Mouse (Mus musculus) neural tube, embryonic 11.5 days (tissue): ENCODE results near the gene Cdh23. TPM values are rescaled to one million over a fixed set of nuclear protein-coding genes. Genes with fewer than 3 reads are reported as not detected.
A peak's percentile ranks its signal among the peaks of the same experiment; 100 is the strongest.

Experiments used
- ATAC-seq: fragments of 200-750 bp; cut with Nextera tagmentation; 2 replicates; pipeline ENCODE4 v1.8.0; 2017; ENCODE audit warnings: moderate number of reproducible peaks, mild to moderate bottlenecking, moderate TSS enrichment, moderate library complexity; ENCODE audit not compliant: insufficient read depth, low FRiP score, low TSS enrichment
- DNase-seq: peaks from one replicate; pipeline ENCODE4 v3.0.0-alpha.2; 2015; ENCODE audit warnings: low spot score
- H3K27ac ChIP-seq: fragments of 300-500 bp; sonication (generic); 2 replicates; pipeline ENCODE4 v1.5.1; 2014; ENCODE audit warnings: low read depth, mild to moderate bottlenecking, low read length
- H3K27me3 ChIP-seq: fragments of 300-500 bp; sonication (generic); 2 replicates; pipeline ENCODE4 v1.6.1; 2014; ENCODE audit warnings: mild to moderate bottlenecking, low read length, mixed read lengths; ENCODE audit not compliant: control insufficient read depth, insufficient read depth
- H3K36me3 ChIP-seq: fragments of 300-500 bp; sonication (generic); 2 replicates; pipeline ENCODE4 v1.6.1; 2014; ENCODE audit warnings: mild to moderate bottlenecking, low read length, moderate library complexity, mixed read lengths; ENCODE audit not compliant: control insufficient read depth, insufficient read depth
- H3K4me1 ChIP-seq: fragments of 300-500 bp; sonication (generic); 2 replicates; pipeline ENCODE4 v1.6.1; 2014; ENCODE audit warnings: low read length, mixed read lengths; ENCODE audit not compliant: control insufficient read depth, insufficient read depth
- H3K4me2 ChIP-seq: fragments of 300-500 bp; sonication (generic); 2 replicates; pipeline ENCODE4 v1.6.1; 2014; ENCODE audit warnings: low read depth, mild to moderate bottlenecking, moderate library complexity
- H3K4me3 ChIP-seq: fragments of 300-500 bp; sonication (generic); 2 replicates; pipeline ENCODE4 v1.5.1; 2014; ENCODE audit warnings: low read depth, low read length
- H3K9ac ChIP-seq: fragments of 300-500 bp; sonication (generic); 2 replicates; pipeline ENCODE4 v1.6.1; 2014; ENCODE audit warnings: mild to moderate bottlenecking, low read length
- H3K9me3 ChIP-seq: fragments of 300-500 bp; sonication (generic); 2 replicates; pipeline ENCODE4 v1.6.1; 2016; ENCODE audit warnings: low read length; ENCODE audit not compliant: control insufficient read depth
- WGBS: fragments of 180-500 bp; shearing (Covaris S2); extraction: QIAGEN DNeasy Blood & Tissue Kit; methylation state at CpG from one replicate; pipeline ENCODE4 v1.1.7; 2014; 5-methylcytosine and 5-hydroxymethylcytosine counted together
- polyA plus RNA-seq: library from polyadenylated mRNA; unstranded; fragments of >200 nt; fragmentation: Nextera tagmentation; extraction: Ambion mirVana; gene quantifications from 2 replicates; pipeline ENCODE4 v1.2.1, GENCODE M21; 2014

The Cdh23 gene
- polyA plus RNA-seq, 1 experiment from 2014 or later = 0.50 TPM

GRCm38 (mm10) chr10:60571491-60571890 lies 124.8 kb downstream of the Cdh23 start:
- ATAC-seq = no peak
- Histone ChIP-seq H3K27me3 (peaks cover 10% of the 10 kb centered on the region; the same call in 1 of the 2 replicates), H3K27ac (no peak overlapping the region), H3K4me2 (no peak overlapping the region), H3K9me3 (no peaks in the 10 kb centered on the region), H3K4me3 (no peak overlapping the region), H3K36me3 (no peaks in the 10 kb centered on the region), H3K4me1 (peaks cover 1% of the 10 kb centered on the region), H3K9ac (no peak overlapping the region)
- no peak for DNase-seq
- 51% methylated on average over 4 of the region's 4 CpGs for WGBS

- WGBS = 42% methylated on average over 24 of the region's 24 CpGs
- no peak overlapping the region for H3K4me3 ChIP-seq
- H3K9me3 ChIP-seq = no peaks in the 10 kb centered on the region
- no peak overlapping the region for H3K4me2 ChIP-seq
- ATAC-seq (no peak), DNase-seq (no peak)
- H3K27me3 ChIP-seq = peaks cover 5% of the 10 kb centered on the region; the same call in 1 of the 2 replicates
- no peaks in the 10 kb centered on the region for H3K36me3 ChIP-seq
- H3K9ac ChIP-seq = 0 out of 2 replicates have a peak overlapping the region, but pooled peaks have one; percentile 14
- no peak overlapping the region for H3K27ac ChIP-seq
- peaks cover 3% of the 10 kb centered on the region for H3K4me1 ChIP-seq
Observed at GRCm38 (mm10) chr10:60566369-60567037, 129.8 kb downstream of the Cdh23 start.

- peaks cover 5% of the 10 kb centered on the region; the same call in 1 of the 2 replicates for H3K27me3 ChIP-seq
- DNase-seq (no peak), ATAC-seq (no peak)
- no peaks in the 10 kb centered on the region for H3K9me3 ChIP-seq
- H3K9ac ChIP-seq = no peak overlapping the region
- H3K4me2 ChIP-seq = no peak overlapping the region
- H3K27ac ChIP-seq = no peak overlapping the region
- H3K4me3 ChIP-seq = no peak overlapping the region
- no peaks in the 10 kb centered on the region for H3K36me3 ChIP-seq
- 81% methylated on average over 6 of the region's 6 CpGs for WGBS
- peaks cover 3% of the 10 kb centered on the region; the same call in 1 of the 2 replicates for H3K4me1 ChIP-seq
Observed at GRCm38 (mm10) chr10:60564136-60564535, 132.2 kb downstream of the Cdh23 start.

- Histone ChIP-seq H3K9ac (no peak overlapping the region; the same call in 1 of the 2 replicates), H3K9me3 (no peaks in the 10 kb centered on the region), H3K4me2 (no peak overlapping the region), H3K36me3 (no peaks in the 10 kb centered on the region), H3K27ac (no peak overlapping the region), H3K27me3 (peaks cover 3% of the 10 kb centered on the region; the same call in 1 of the 2 replicates), H3K4me3 (no peak overlapping the region), H3K4me1 (peaks cover 6% of the 10 kb centered on the region; the same call in 1 of the 2 replicates)
- 20% methylated on average over 7 of the region's 7 CpGs for WGBS
- no peak for DNase-seq
- no peak for ATAC-seq
Observed at GRCm38 (mm10) chr10:60562946-60563345, 133.3 kb downstream of the Cdh23 start.

- no peak overlapping the region for H3K4me2 ChIP-seq
- no peaks in the 10 kb centered on the region for H3K36me3 ChIP-seq
- WGBS = 23% methylated on average over 9 of the region's 9 CpGs
- DNase-seq = peak; percentile 54
- no peaks in the 10 kb centered on the region for H3K9me3 ChIP-seq
- H3K4me1 ChIP-seq = peaks cover 3% of the 10 kb centered on the region; the same call in 1 of the 2 replicates
- H3K27me3 ChIP-seq = no peaks in the 10 kb centered on the region
- H3K4me3 ChIP-seq = no peak overlapping the region
- no peak overlapping the region for H3K9ac ChIP-seq
- ATAC-seq = no peak
- H3K27ac ChIP-seq = 0 out of 2 replicates have a peak overlapping the region, but pooled peaks have one; percentile 39
Observed at GRCm38 (mm10) chr10:60558491-60558927, 137.8 kb downstream of the Cdh23 start.

- Histone ChIP-seq H3K4me2 (no peak overlapping the region), H3K4me3 (no peak overlapping the region), H3K4me1 (no peaks in the 10 kb centered on the region), H3K9me3 (no peaks in the 10 kb centered on the region), H3K27me3 (no peaks in the 10 kb centered on the region), H3K9ac (no peak overlapping the region), H3K36me3 (no peaks in the 10 kb centered on the region), H3K27ac (no peak overlapping the region)
- ATAC-seq (no peak), DNase-seq (no peak)
- whole genome bisulfite sequencing = 44% methylated on average over 3 of the region's 4 CpGs
Observed at GRCm38 (mm10) chr10:60552951-60553635, 143.2 kb downstream of the Cdh23 start.

- Histone ChIP-seq H3K4me2 (no peak overlapping the region), H3K9ac (no peak overlapping the region), H3K4me3 (no peak overlapping the region), H3K36me3 (no peaks in the 10 kb centered on the region), H3K27me3 (no peaks in the 10 kb centered on the region), H3K9me3 (no peaks in the 10 kb centered on the region), H3K4me1 (no peaks in the 10 kb centered on the region), H3K27ac (no peak overlapping the region)
- no peak for ATAC-seq
- no peak for DNase-seq
- 79% methylated on average over 18 of the region's 18 CpGs for WGBS
Observed at GRCm38 (mm10) chr10:60539164-60539914, 157.0 kb downstream of the Cdh23 start.

- Histone ChIP-seq H3K4me3 (no peak overlapping the region), H3K9me3 (no peaks in the 10 kb centered on the region), H3K4me1 (no peaks in the 10 kb centered on the region), H3K27me3 (no peaks in the 10 kb centered on the region), H3K4me2 (peak overlapping the region; percentile 14; the same call in 1 of the 2 replicates), H3K27ac (no peak overlapping the region), H3K9ac (no peak overlapping the region), H3K36me3 (no peaks in the 10 kb centered on the region)
- WGBS = 18% methylated on average over 13 of the region's 14 CpGs
- peak; percentile 69 for DNase-seq
- no peak for ATAC-seq
Observed at GRCm38 (mm10) chr10:60536098-60536811, 160.0 kb downstream of the Cdh23 start.
